Mouse (Mus musculus): ENCODE measurements at regions not wholly inside any gene's neighbourhood (a gene's known extent, or its start where the extent isn't known, plus 50 kb on each side); places are given as distances from the start of the nearest gene placed in this dataset.

GRCm38 (mm10) chr3:120416634-120417033 is 632.4 kb upstream of the Ptbp2 start:
- TF ChIP-seq POLR2A (IDR thresholded peaks at IDR 0.05; ENCODE audit: borderline replicate concordance, insufficient read depth, low read length) (no peak), CTCF (IDR thresholded peaks at IDR 0.05; ENCODE audit: borderline replicate concordance, insufficient read depth, low read depth, low read length) (no peak)
